Mouse (Mus musculus) heart, adult 2 months (tissue): ENCODE results near the gene Tfeb.

ENCODE experiments used
- CTCF ChIP-seq: fragments of 200-600 bp; IDR thresholded peaks from 2 replicates; pipeline ENCODE4 v1.8.1; 2022; ENCODE audit warnings: antibody characterized with exemption, mild to moderate bottlenecking, moderate library complexity
- EP300 ChIP-seq: fragments of 200-500 bp; IDR thresholded peaks from 2 replicates; pipeline ENCODE4 v1.6.1; 2011; ENCODE audit warnings: low read depth, low read length, control low read depth; ENCODE audit not compliant: insufficient read depth
- POLR2A ChIP-seq: fragments of 200-500 bp; IDR thresholded peaks from 2 replicates; pipeline ENCODE4 v1.6.1; 2011; ENCODE audit warnings: mild to moderate bottlenecking, low read depth, low read length, control low read depth; ENCODE audit not compliant: insufficient read depth

GRCm38 (mm10) chr17:47753130-47753775 lies 16.4 kb downstream of the Tfeb start:
- TF ChIP-seq POLR2A (no peak), CTCF (no peak), EP300 (no peak)
